Mouse (Mus musculus) testis, adult 2 months (tissue): ENCODE measurements at regions not wholly inside any gene's neighbourhood (a gene's known extent, or its start where the extent isn't known, plus 50 kb on each side); places are given as distances from the start of the nearest gene placed in this dataset.

Experiments used
- H3K27ac ChIP-seq: fragments of 200-500 bp; 2 replicates; pipeline ENCODE4 v1.5.1; 2012; ENCODE audit warnings: low read depth, low read length; ENCODE audit not compliant: control insufficient read depth, insufficient read depth
- H3K27me3 ChIP-seq: fragments of 200-500 bp; 2 replicates; pipeline ENCODE4 v1.6.1; 2012; ENCODE audit warnings: mild to moderate bottlenecking, low read length, moderate library complexity; ENCODE audit not compliant: control insufficient read depth, insufficient read depth
- H3K36me3 ChIP-seq: fragments of 200-500 bp; 2 replicates; pipeline ENCODE4 v1.6.1; 2012; ENCODE audit warnings: mild to moderate bottlenecking, low read length; ENCODE audit not compliant: control insufficient read depth, insufficient read depth
- H3K4me1 ChIP-seq: fragments of 200-500 bp; 2 replicates; pipeline ENCODE4 v1.6.1; 2012; ENCODE audit warnings: low read length; ENCODE audit not compliant: control insufficient read depth, insufficient read depth
- H3K4me3 ChIP-seq: fragments of 200-500 bp; 2 replicates; pipeline ENCODE4 v1.5.1; 2012; ENCODE audit warnings: low read depth, mild to moderate bottlenecking, low read length, moderate library complexity, mixed read lengths; ENCODE audit not compliant: control insufficient read depth
- CTCF ChIP-seq: fragments of 200-500 bp; IDR thresholded peaks from 2 replicates; pipeline ENCODE4 v1.5.1; 2012; ENCODE audit warnings: low read depth, mild to moderate bottlenecking, inconsistent platforms, low read length, moderate library complexity; ENCODE audit not compliant: control insufficient read depth, insufficient read depth, insufficient replicate concordance
- POLR2A ChIP-seq: fragments of 200-500 bp; IDR thresholded peaks from 2 replicates; pipeline ENCODE4 v1.6.1; 2012; ENCODE audit warnings: low read depth, mild to moderate bottlenecking, inconsistent platforms, low read length, moderate library complexity; ENCODE audit not compliant: control insufficient read depth

- Histone ChIP-seq H3K4me3 (no peak overlapping the region), H3K4me1 (no peaks in the 10 kb centered on the region), H3K27me3 (no peaks in the 10 kb centered on the region), H3K36me3 (no peaks in the 10 kb centered on the region), H3K27ac (no peak overlapping the region)
- TF ChIP-seq CTCF = no peak
- no peak for TF ChIP-seq POLR2A
These were observed 276.5 kb downstream of the Rps29 start for GRCm38 (mm10) chr12:68882503-68882902.

- no peak for TF ChIP-seq CTCF
- TF ChIP-seq POLR2A = no peak
- Histone ChIP-seq H3K27me3 (no peaks in the 10 kb centered on the region), H3K36me3 (no peaks in the 10 kb centered on the region), H3K4me3 (no peak overlapping the region), H3K27ac (no peak overlapping the region), H3K4me1 (no peaks in the 10 kb centered on the region)
These were observed 279.6 kb downstream of the Rps29 start for GRCm38 (mm10) chr12:68879425-68879824.

- no peaks in the 10 kb centered on the region for H3K36me3 ChIP-seq
- H3K27ac ChIP-seq = no peak overlapping the region
- TF ChIP-seq POLR2A (no peak), CTCF (no peak)
- no peaks in the 10 kb centered on the region for H3K4me1 ChIP-seq
- H3K4me3 ChIP-seq = no peak overlapping the region
- H3K27me3 ChIP-seq = no peaks in the 10 kb centered on the region
These were observed 287.7 kb downstream of the Rps29 start for GRCm38 (mm10) chr12:68871259-68871658.

- H3K36me3 ChIP-seq = no peaks in the 10 kb centered on the region
These were observed 296.0 kb downstream of the Rps29 start for GRCm38 (mm10) chr12:68862991-68863356.

GRCm38 (mm10) chr12:68862313-68862990 lies 296.5 kb downstream of the Rps29 start:
- no peaks in the 10 kb centered on the region for H3K27me3 ChIP-seq
- no peak for TF ChIP-seq CTCF
- no peak for TF ChIP-seq POLR2A
- H3K27ac ChIP-seq = no peak overlapping the region
- H3K36me3 ChIP-seq = no peaks in the 10 kb centered on the region
- no peak overlapping the region for H3K4me3 ChIP-seq
- no peaks in the 10 kb centered on the region for H3K4me1 ChIP-seq

More at GRCm38 (mm10) chr12:68862991-68863356, 296.0 kb downstream of the Rps29 start:
- H3K27ac ChIP-seq = no peak overlapping the region
- no peak overlapping the region for H3K4me3 ChIP-seq
- no peaks in the 10 kb centered on the region for H3K4me1 ChIP-seq
- no peak for TF ChIP-seq POLR2A
- TF ChIP-seq CTCF = no peak
- H3K27me3 ChIP-seq = no peaks in the 10 kb centered on the region

GRCm38 (mm10) chr12:68860332-68860731 lies 298.7 kb downstream of the Rps29 start:
- TF ChIP-seq POLR2A (no peak), CTCF (no peak)
- Histone ChIP-seq H3K27me3 (no peaks in the 10 kb centered on the region), H3K36me3 (no peaks in the 10 kb centered on the region), H3K4me3 (no peak overlapping the region), H3K4me1 (no peaks in the 10 kb centered on the region), H3K27ac (no peak overlapping the region)

- no peaks in the 10 kb centered on the region for H3K36me3 ChIP-seq
- no peak overlapping the region for H3K4me3 ChIP-seq
- no peaks in the 10 kb centered on the region for H3K27me3 ChIP-seq
- TF ChIP-seq CTCF = no peak
- TF ChIP-seq POLR2A = no peak
- no peak overlapping the region for H3K27ac ChIP-seq
- no peaks in the 10 kb centered on the region for H3K4me1 ChIP-seq
These were observed 309.3 kb downstream of the Rps29 start for GRCm38 (mm10) chr12:68849616-68850140.

- TF ChIP-seq CTCF = no peak
- Histone ChIP-seq H3K27me3 (no peaks in the 10 kb centered on the region), H3K36me3 (no peaks in the 10 kb centered on the region), H3K4me3 (no peak overlapping the region), H3K27ac (no peak overlapping the region), H3K4me1 (no peaks in the 10 kb centered on the region)
These were observed 318.2 kb downstream of the Rps29 start for GRCm38 (mm10) chr12:68840815-68841214.

- Histone ChIP-seq H3K27ac (no peak overlapping the region), H3K4me1 (no peaks in the 10 kb centered on the region), H3K27me3 (no peaks in the 10 kb centered on the region), H3K4me3 (no peak overlapping the region), H3K36me3 (no peaks in the 10 kb centered on the region)
- TF ChIP-seq POLR2A = no peak
These were observed 318.8 kb downstream of the Rps29 start for GRCm38 (mm10) chr12:68840156-68840555.
